Mouse (Mus musculus) ovary, adult 10 weeks (tissue): ENCODE data around the gene Irf4. TPM values are rescaled to one million over a fixed set of nuclear protein-coding genes. Genes with fewer than 3 reads are reported as not detected.

Experiments used
- polyA plus RNA-seq: library from polyadenylated mRNA; stranded (reverse); fragments of 350-450 nt; fragmentation: Illumina TruSeq; extraction: RNeasy Lipid Tissue Mini Kit (QIAGEN cat#74804); gene quantifications from one replicate; pipeline ENCODE4 v1.2.3, GENCODE M21; 2014

The Irf4 gene
- polyA plus RNA-seq, result 1.5 TPM

GRCm38 (mm10) chr13:30749021-30749556, at the start of gene Irf4:
Gene Irf4, plus strand, starts transcription at chr13:30749226.

Other genes starting within 250 kb of the Irf4 start
- 106 TPM for gene Uqcrfs1, start 203.9 kb upstream of the Irf4 start, polyA plus RNA-seq
- 19.3 TPM for gene Dusp22, start 89.2 kb upstream of the Irf4 start, polyA plus RNA-seq
- gene Hus1b, start 198.5 kb downstream of the Irf4 start, polyA plus RNA-seq, result not detected
- 50.2 TPM for gene Exoc2, start 224.9 kb downstream of the Irf4 start, polyA plus RNA-seq
- not detected for gene Gm5447, start 225.0 kb downstream of the Irf4 start, polyA plus RNA-seq